Mouse (Mus musculus): Measurements from ENCODE around the gene Rinl. TPM values are rescaled to one million over a fixed set of nuclear protein-coding genes. Genes with fewer than 3 reads are reported as not detected.

The Rinl gene
- polyA plus RNA-seq, 1 experiment from 2014 or later: 16.1 TPM

- ATAC-seq: no peak
- H3K4me2 ChIP-seq: peak overlapping the region; percentile 79
- H3K9ac ChIP-seq: peak overlapping the region; percentile 84
- H3K36me3 ChIP-seq: peaks cover 14% of the 10 kb centered on the region
- H3K27me3 ChIP-seq (replicated peaks): no peaks in the 10 kb centered on the region
- WGBS (ENCODE audit: insufficient replicate concordance): 9% methylated on average over 14 of the region's 14 CpGs
- H3K4me3 ChIP-seq: peak overlapping the region; percentile 84
- no peaks in the 10 kb centered on the region for H3K9me3 ChIP-seq (replicated peaks)
- H3K27ac ChIP-seq: peak overlapping the region; percentile 75
- H3K4me1 ChIP-seq: peaks cover 53% of the 10 kb centered on the region
Measured at GRCm38 (mm10) chr7:28766910-28767309, 21.9 kb upstream of the Rinl start.

GRCm38 (mm10) chr7:28767462-28767965, 21.3 kb upstream of the Rinl start, which contains the start of gene Nfkbib:
Gene Nfkbib, minus strand, starts transcription at chr7:28767512.
- Histone ChIP-seq H3K4me2 (peak within 1 kb of the TSS; percentile 79), H3K36me3 (peaks cover 8% of the 10 kb centered on the region), H3K9ac (peak within 1 kb of the TSS; percentile 84), H3K27me3 (replicated peaks) (no peaks in the 10 kb centered on the region), H3K4me3 (peak within 1 kb of the TSS; percentile 84), H3K27ac (peak within 1 kb of the TSS; percentile 75), H3K9me3 (replicated peaks) (no peaks in the 10 kb centered on the region), H3K4me1 (peaks cover 53% of the 10 kb centered on the region)
- no peak for ATAC-seq
- WGBS (ENCODE audit: insufficient replicate concordance): 66% methylated on average over 7 of the region's 7 CpGs

GRCm38 (mm10) chr7:28769414-28769958, 19.3 kb upstream of the Rinl start:
- Histone ChIP-seq H3K4me1 (peaks cover 53% of the 10 kb centered on the region), H3K4me2 (no peak overlapping the region), H3K27ac (no peak overlapping the region), H3K4me3 (no peak overlapping the region), H3K9me3 (replicated peaks) (no peaks in the 10 kb centered on the region), H3K9ac (no peak overlapping the region), H3K36me3 (peaks cover 4% of the 10 kb centered on the region; the same call in 1 of the 2 replicates), H3K27me3 (replicated peaks) (no peaks in the 10 kb centered on the region)
- 57% methylated on average over 9 of the region's 9 CpGs for WGBS (ENCODE audit: insufficient replicate concordance)
- no peak for ATAC-seq

GRCm38 (mm10) chr7:28770309-28770708, 18.5 kb upstream of the Rinl start:
- peaks cover 5% of the 10 kb centered on the region; the same call in 1 of the 2 replicates for H3K36me3 ChIP-seq
- H3K4me2 ChIP-seq: peak overlapping the region; percentile 31
- H3K9me3 ChIP-seq (replicated peaks): no peaks in the 10 kb centered on the region
- H3K27ac ChIP-seq: no peak overlapping the region
- ATAC-seq: peak; percentile 10; the same call in 1 of the 2 replicates
- H3K4me3 ChIP-seq: no peak overlapping the region
- WGBS (ENCODE audit: insufficient replicate concordance): 39% methylated on average over 3 of the region's 3 CpGs
- H3K4me1 ChIP-seq: peaks cover 45% of the 10 kb centered on the region
- peak overlapping the region; percentile 8; the same call in 1 of the 2 replicates for H3K9ac ChIP-seq
- no peaks in the 10 kb centered on the region for H3K27me3 ChIP-seq (replicated peaks)

GRCm38 (mm10) chr7:28771867-28772266, 16.9 kb upstream of the Rinl start:
- Histone ChIP-seq H3K36me3 (peaks cover 7% of the 10 kb centered on the region; the same call in 1 of the 2 replicates), H3K27me3 (replicated peaks) (no peaks in the 10 kb centered on the region), H3K27ac (no peak overlapping the region), H3K9me3 (replicated peaks) (no peaks in the 10 kb centered on the region), H3K4me1 (peaks cover 38% of the 10 kb centered on the region), H3K4me2 (no peak overlapping the region), H3K9ac (no peak overlapping the region), H3K4me3 (no peak overlapping the region)
- no peak for ATAC-seq
- WGBS (ENCODE audit: insufficient replicate concordance): 88% methylated on average over 11 of the region's 11 CpGs

GRCm38 (mm10) chr7:28773163-28773562, 15.6 kb upstream of the Rinl start:
- no peak overlapping the region for H3K4me3 ChIP-seq
- H3K4me2 ChIP-seq: no peak overlapping the region
- no peak for ATAC-seq
- H3K27ac ChIP-seq: no peak overlapping the region
- 71% methylated on average over 3 of the region's 3 CpGs for WGBS (ENCODE audit: insufficient replicate concordance)
- H3K27me3 ChIP-seq (replicated peaks): no peaks in the 10 kb centered on the region
- no peaks in the 10 kb centered on the region for H3K9me3 ChIP-seq (replicated peaks)
- H3K9ac ChIP-seq: no peak overlapping the region
- peaks cover 12% of the 10 kb centered on the region; the same call in 1 of the 2 replicates for H3K36me3 ChIP-seq
- peaks cover 25% of the 10 kb centered on the region for H3K4me1 ChIP-seq

GRCm38 (mm10) chr7:28774164-28774563, 14.6 kb upstream of the Rinl start:
- no peak overlapping the region for H3K4me3 ChIP-seq
- no peaks in the 10 kb centered on the region for H3K9me3 ChIP-seq (replicated peaks)
- no peak overlapping the region for H3K4me2 ChIP-seq
- WGBS (ENCODE audit: insufficient replicate concordance): 77% methylated on average over 12 of the region's 12 CpGs
- H3K4me1 ChIP-seq: peaks cover 18% of the 10 kb centered on the region
- ATAC-seq: no peak
- peaks cover 12% of the 10 kb centered on the region; the same call in 1 of the 2 replicates for H3K36me3 ChIP-seq
- H3K27me3 ChIP-seq (replicated peaks): no peaks in the 10 kb centered on the region
- H3K27ac ChIP-seq: no peak overlapping the region
- no peak overlapping the region for H3K9ac ChIP-seq

- peaks cover 12% of the 10 kb centered on the region; the same call in 1 of the 2 replicates for H3K36me3 ChIP-seq
- no peaks in the 10 kb centered on the region for H3K27me3 ChIP-seq (replicated peaks)
- no peak overlapping the region for H3K9ac ChIP-seq
- no peaks in the 10 kb centered on the region for H3K9me3 ChIP-seq (replicated peaks)
- no peak for ATAC-seq
- H3K4me2 ChIP-seq: no peak overlapping the region
- H3K27ac ChIP-seq: no peak overlapping the region
- peaks cover 16% of the 10 kb centered on the region for H3K4me1 ChIP-seq
- 86% methylated on average over 7 of the region's 7 CpGs for WGBS (ENCODE audit: insufficient replicate concordance)
- no peak overlapping the region for H3K4me3 ChIP-seq
Measured at GRCm38 (mm10) chr7:28775129-28775528, 13.6 kb upstream of the Rinl start.

- H3K4me1 ChIP-seq: peaks cover 17% of the 10 kb centered on the region
- H3K27ac ChIP-seq: no peak overlapping the region
Measured at GRCm38 (mm10) chr7:28778825-28779224, 9.9 kb upstream of the Rinl start.

GRCm38 (mm10) chr7:28780067-28780658, 8.6 kb upstream of the Rinl start:
- no peaks in the 10 kb centered on the region for H3K9me3 ChIP-seq (replicated peaks)
- H3K27ac ChIP-seq: peak overlapping the region; percentile 54
- peak; percentile 75 for ATAC-seq
- H3K27me3 ChIP-seq (replicated peaks): no peaks in the 10 kb centered on the region
- peaks cover 24% of the 10 kb centered on the region for H3K36me3 ChIP-seq
- peaks cover 17% of the 10 kb centered on the region for H3K4me1 ChIP-seq
- H3K9ac ChIP-seq: no peak overlapping the region
- H3K4me2 ChIP-seq: peak overlapping the region; percentile 25; the same call in 1 of the 2 replicates
- 43% methylated on average over 6 of the region's 6 CpGs for WGBS (ENCODE audit: insufficient replicate concordance)
- H3K4me3 ChIP-seq: no peak overlapping the region

More at GRCm38 (mm10) chr7:28778825-28779224, 9.9 kb upstream of the Rinl start:
- no peak for ATAC-seq
- Histone ChIP-seq H3K4me3 (no peak overlapping the region), H3K36me3 (peaks cover 24% of the 10 kb centered on the region), H3K27me3 (replicated peaks) (no peaks in the 10 kb centered on the region), H3K9me3 (replicated peaks) (no peaks in the 10 kb centered on the region), H3K4me2 (no peak overlapping the region), H3K9ac (no peak overlapping the region)
- WGBS (ENCODE audit: insufficient replicate concordance): 78% methylated on average over 9 of the region's 9 CpGs

GRCm38 (mm10) chr7:28780857-28781256, 7.9 kb upstream of the Rinl start:
- Histone ChIP-seq H3K4me1 (peaks cover 17% of the 10 kb centered on the region), H3K27ac (peak overlapping the region; percentile 54; the same call in 1 of the 2 replicates), H3K4me2 (no peak overlapping the region), H3K4me3 (no peak overlapping the region), H3K27me3 (replicated peaks) (no peaks in the 10 kb centered on the region), H3K9me3 (replicated peaks) (no peaks in the 10 kb centered on the region), H3K9ac (no peak overlapping the region), H3K36me3 (peaks cover 31% of the 10 kb centered on the region)
- no peak for ATAC-seq
- WGBS (ENCODE audit: insufficient replicate concordance): 65% methylated on average over 7 of the region's 7 CpGs

- Histone ChIP-seq H3K9me3 (replicated peaks) (no peaks in the 10 kb centered on the region), H3K27ac (no peak overlapping the region), H3K36me3 (peaks cover 35% of the 10 kb centered on the region), H3K4me1 (peaks cover 17% of the 10 kb centered on the region), H3K9ac (no peak overlapping the region), H3K4me2 (no peak overlapping the region), H3K4me3 (no peak overlapping the region), H3K27me3 (replicated peaks) (no peaks in the 10 kb centered on the region)
- no peak for ATAC-seq
- 84% methylated on average over 8 of the region's 8 CpGs for WGBS (ENCODE audit: insufficient replicate concordance)
Measured at GRCm38 (mm10) chr7:28781261-28781663, 7.5 kb upstream of the Rinl start.

Measured in liver, embryonic 12.5 days (tissue).